Mouse (Mus musculus): ENCODE measurements around the gene Asic3. TPM values are rescaled to one million over a fixed set of nuclear protein-coding genes. Genes with fewer than 3 reads are reported as not detected.

Asic3 gene
- polyA plus RNA-seq, 1 experiment from 2014 or later, result 0.26 TPM

GRCm38 (mm10) chr5:24404594-24405360 is 8.4 kb upstream of the Asic3 start:
- no peak overlapping the region for H3K9ac ChIP-seq (replicated peaks; ENCODE audit: low read depth, low read length)
- H3K4me3 ChIP-seq (ENCODE audit: low read depth, low read length), result no peak overlapping the region
- H3K36me3 ChIP-seq (ENCODE audit: control insufficient read depth, insufficient read depth, low read length), result peaks cover 26% of the 10 kb centered on the region
- no peak for ATAC-seq (ENCODE audit: insufficient number of reproducible peaks, insufficient read depth, low FRiP score, low read depth)
- no peaks in the 10 kb centered on the region for H3K27me3 ChIP-seq (ENCODE audit: control insufficient read depth, insufficient read depth, low read length)
- H3K9me3 ChIP-seq (ENCODE audit: control insufficient read depth, low read depth, low read length), result no peaks in the 10 kb centered on the region
- no peak overlapping the region for H3K27ac ChIP-seq (ENCODE audit: low read length)
- H3K4me2 ChIP-seq (replicated peaks; ENCODE audit: low read depth, low read length), result no peak overlapping the region
- H3K4me1 ChIP-seq (ENCODE audit: control insufficient read depth, insufficient read depth, low read length), result no peaks in the 10 kb centered on the region
- 86% methylated on average over 6 of the region's 6 CpGs for WGBS

GRCm38 (mm10) chr5:24405389-24405876 is 7.8 kb upstream of the Asic3 start:
- no peak overlapping the region for H3K27ac ChIP-seq (ENCODE audit: low read length)
- ATAC-seq (ENCODE audit: insufficient number of reproducible peaks, insufficient read depth, low FRiP score, low read depth), result no peak
- no peak overlapping the region for H3K4me2 ChIP-seq (replicated peaks; ENCODE audit: low read depth, low read length)
- no peak overlapping the region for H3K9ac ChIP-seq (replicated peaks; ENCODE audit: low read depth, low read length)
- peaks cover 23% of the 10 kb centered on the region for H3K36me3 ChIP-seq (ENCODE audit: control insufficient read depth, insufficient read depth, low read length)
- no peak overlapping the region for H3K4me3 ChIP-seq (ENCODE audit: low read depth, low read length)
- H3K27me3 ChIP-seq (ENCODE audit: control insufficient read depth, insufficient read depth, low read length), result no peaks in the 10 kb centered on the region
- WGBS, result 70% methylated on average over 3 of the region's 3 CpGs
- H3K9me3 ChIP-seq (ENCODE audit: control insufficient read depth, low read depth, low read length), result no peaks in the 10 kb centered on the region
- H3K4me1 ChIP-seq (ENCODE audit: control insufficient read depth, insufficient read depth, low read length), result no peaks in the 10 kb centered on the region

- no peak for ATAC-seq (ENCODE audit: insufficient number of reproducible peaks, insufficient read depth, low FRiP score, low read depth)
- Histone ChIP-seq H3K9ac (replicated peaks; ENCODE audit: low read depth, low read length) (no peak overlapping the region), H3K36me3 (ENCODE audit: control insufficient read depth, insufficient read depth, low read length) (peaks cover 13% of the 10 kb centered on the region), H3K4me3 (ENCODE audit: low read depth, low read length) (no peak overlapping the region), H3K4me2 (replicated peaks; ENCODE audit: low read depth, low read length) (no peak overlapping the region), H3K27me3 (ENCODE audit: control insufficient read depth, insufficient read depth, low read length) (no peaks in the 10 kb centered on the region), H3K9me3 (ENCODE audit: control insufficient read depth, low read depth, low read length) (no peaks in the 10 kb centered on the region), H3K27ac (ENCODE audit: low read length) (no peak overlapping the region), H3K4me1 (ENCODE audit: control insufficient read depth, insufficient read depth, low read length) (no peaks in the 10 kb centered on the region)
- 85% methylated on average over 13 of the region's 13 CpGs for WGBS
Observed at GRCm38 (mm10) chr5:24408651-24409050, 4.5 kb upstream of the Asic3 start.

GRCm38 (mm10) chr5:24409466-24409865 is 3.7 kb upstream of the Asic3 start:
- Histone ChIP-seq H3K9me3 (ENCODE audit: control insufficient read depth, low read depth, low read length) (no peaks in the 10 kb centered on the region), H3K27ac (ENCODE audit: low read length) (no peak overlapping the region), H3K9ac (replicated peaks; ENCODE audit: low read depth, low read length) (no peak overlapping the region), H3K4me1 (ENCODE audit: control insufficient read depth, insufficient read depth, low read length) (no peaks in the 10 kb centered on the region), H3K36me3 (ENCODE audit: control insufficient read depth, insufficient read depth, low read length) (peaks cover 13% of the 10 kb centered on the region), H3K4me2 (replicated peaks; ENCODE audit: low read depth, low read length) (no peak overlapping the region), H3K4me3 (ENCODE audit: low read depth, low read length) (no peak overlapping the region), H3K27me3 (ENCODE audit: control insufficient read depth, insufficient read depth, low read length) (no peaks in the 10 kb centered on the region)
- 77% methylated on average over 2 of the region's 2 CpGs for WGBS
- no peak for ATAC-seq (ENCODE audit: insufficient number of reproducible peaks, insufficient read depth, low FRiP score, low read depth)

GRCm38 (mm10) chr5:24412063-24412462 is 1.1 kb upstream of the Asic3 start:
- no peak overlapping the region for H3K27ac ChIP-seq (ENCODE audit: low read length)
- peaks cover 4% of the 10 kb centered on the region for H3K36me3 ChIP-seq (ENCODE audit: control insufficient read depth, insufficient read depth, low read length)
- no peak overlapping the region for H3K4me2 ChIP-seq (replicated peaks; ENCODE audit: low read depth, low read length)
- H3K4me3 ChIP-seq (ENCODE audit: low read depth, low read length), result no peak overlapping the region
- no peaks in the 10 kb centered on the region for H3K27me3 ChIP-seq (ENCODE audit: control insufficient read depth, insufficient read depth, low read length)
- H3K9ac ChIP-seq (replicated peaks; ENCODE audit: low read depth, low read length), result no peak overlapping the region
- WGBS, result 79% methylated on average over 2 of the region's 2 CpGs
- 0 out of 2 replicates have a peak, but pooled peaks cover 3% of the 10 kb centered on the region for H3K4me1 ChIP-seq (ENCODE audit: control insufficient read depth, insufficient read depth, low read length)
- ATAC-seq (ENCODE audit: insufficient number of reproducible peaks, insufficient read depth, low FRiP score, low read depth), result no peak
- H3K9me3 ChIP-seq (ENCODE audit: control insufficient read depth, low read depth, low read length), result no peaks in the 10 kb centered on the region

GRCm38 (mm10) chr5:24413938-24414337 is 746 bp downstream of the Asic3 start:
- no peak overlapping the region for H3K4me3 ChIP-seq (ENCODE audit: low read depth, low read length)
- no peaks in the 10 kb centered on the region for H3K27me3 ChIP-seq (ENCODE audit: control insufficient read depth, insufficient read depth, low read length)
- no peak overlapping the region for H3K27ac ChIP-seq (ENCODE audit: low read length)
- H3K36me3 ChIP-seq (ENCODE audit: control insufficient read depth, insufficient read depth, low read length), result peaks cover under 1% of the 10 kb centered on the region; the same call in 1 of the 2 replicates
- 77% methylated on average over 13 of the region's 13 CpGs for WGBS
- H3K4me2 ChIP-seq (replicated peaks; ENCODE audit: low read depth, low read length), result no peak overlapping the region
- H3K9ac ChIP-seq (replicated peaks; ENCODE audit: low read depth, low read length), result no peak overlapping the region
- H3K9me3 ChIP-seq (ENCODE audit: control insufficient read depth, low read depth, low read length), result no peaks in the 10 kb centered on the region
- no peak for ATAC-seq (ENCODE audit: insufficient number of reproducible peaks, insufficient read depth, low FRiP score, low read depth)
- H3K4me1 ChIP-seq (ENCODE audit: control insufficient read depth, insufficient read depth, low read length), result 0 out of 2 replicates have a peak, but pooled peaks cover 3% of the 10 kb centered on the region

GRCm38 (mm10) chr5:24416222-24416736 is 3.1 kb downstream of the Asic3 start:
- H3K9ac ChIP-seq (replicated peaks; ENCODE audit: low read depth, low read length), result no peak overlapping the region
- H3K4me1 ChIP-seq (ENCODE audit: control insufficient read depth, insufficient read depth, low read length), result 0 out of 2 replicates have a peak, but pooled peaks cover 3% of the 10 kb centered on the region
- peak; percentile 50 for ATAC-seq (ENCODE audit: insufficient number of reproducible peaks, insufficient read depth, low FRiP score, low read depth)
- no peak overlapping the region for H3K27ac ChIP-seq (ENCODE audit: low read length)
- H3K4me3 ChIP-seq (ENCODE audit: low read depth, low read length), result no peak overlapping the region
- no peaks in the 10 kb centered on the region for H3K9me3 ChIP-seq (ENCODE audit: control insufficient read depth, low read depth, low read length)
- H3K27me3 ChIP-seq (ENCODE audit: control insufficient read depth, insufficient read depth, low read length), result no peaks in the 10 kb centered on the region
- H3K36me3 ChIP-seq (ENCODE audit: control insufficient read depth, insufficient read depth, low read length), result peaks cover 12% of the 10 kb centered on the region; the same call in 1 of the 2 replicates
- WGBS, result 2% methylated on average over 21 of the region's 21 CpGs
- H3K4me2 ChIP-seq (replicated peaks; ENCODE audit: low read depth, low read length), result peak overlapping the region; percentile 20; the same call in 1 of the 2 replicates

- Histone ChIP-seq H3K4me2 (replicated peaks; ENCODE audit: low read depth, low read length) (no peak overlapping the region), H3K4me3 (ENCODE audit: low read depth, low read length) (no peak overlapping the region), H3K9me3 (ENCODE audit: control insufficient read depth, low read depth, low read length) (no peaks in the 10 kb centered on the region), H3K9ac (replicated peaks; ENCODE audit: low read depth, low read length) (no peak overlapping the region), H3K27me3 (ENCODE audit: control insufficient read depth, insufficient read depth, low read length) (no peaks in the 10 kb centered on the region), H3K4me1 (ENCODE audit: control insufficient read depth, insufficient read depth, low read length) (peaks cover 8% of the 10 kb centered on the region), H3K27ac (ENCODE audit: low read length) (no peak overlapping the region), H3K36me3 (ENCODE audit: control insufficient read depth, insufficient read depth, low read length) (peaks cover 12% of the 10 kb centered on the region; the same call in 1 of the 2 replicates)
- WGBS, result 85% methylated on average over 10 of the region's 10 CpGs
- ATAC-seq (ENCODE audit: insufficient number of reproducible peaks, insufficient read depth, low FRiP score, low read depth), result no peak
Observed at GRCm38 (mm10) chr5:24417587-24417986, 4.4 kb downstream of the Asic3 start.

All from stomach, embryonic 14.5 days (tissue).